Mouse (Mus musculus) left cerebral cortex, adult 2 months (tissue): ENCODE data around the gene Farsa. TPM values are rescaled to one million over a fixed set of nuclear protein-coding genes. Genes with fewer than 3 reads are reported as not detected.
A peak's percentile ranks its signal among the peaks of the same experiment; 100 is the strongest.
"Not testable (repeated sequence)": the region's sequence is repeated elsewhere in the genome, so short reads cannot be mapped to it uniquely, and the experiment has no call there.

ENCODE experiments used
- DNase-seq, 2 experiments: peaks; one replicate each; pipeline ENCODE4 v3.0.0; 2021 to 2022; ENCODE audit warnings: low spot score in 2 of 2, mixed read lengths in 1 of 2; ENCODE audit errors: extremely low spot score in 1 of 2
- H3K27ac ChIP-seq: fragments of 200-600 bp; 2 replicates; pipeline ENCODE4 v1.8.1; 2022
- H3K4me3 ChIP-seq: fragments of 200-600 bp; 2 replicates; pipeline ENCODE4 v1.8.1; 2022
- CTCF ChIP-seq: fragments of 200-600 bp; IDR thresholded peaks from 2 replicates; pipeline ENCODE4 v1.8.1; 2022; ENCODE audit warnings: antibody characterized with exemption, mild to moderate bottlenecking, moderate library complexity
- intact Hi-C: fragments of 180-260 bp; cut with DNase I; formaldehyde crosslinking; loops from one replicate; pipeline ENCODE4 v1.15.1; 2025
- total RNA-seq, 2 experiments: library from RNA; stranded (reverse); gene quantifications; 2 replicates each; pipeline ENCODE4 v1.2.3; 2021

The Farsa gene
- total RNA-seq, 2 experiments from 2014 or later, result 49.8 to 50.1 TPM

DNA sequence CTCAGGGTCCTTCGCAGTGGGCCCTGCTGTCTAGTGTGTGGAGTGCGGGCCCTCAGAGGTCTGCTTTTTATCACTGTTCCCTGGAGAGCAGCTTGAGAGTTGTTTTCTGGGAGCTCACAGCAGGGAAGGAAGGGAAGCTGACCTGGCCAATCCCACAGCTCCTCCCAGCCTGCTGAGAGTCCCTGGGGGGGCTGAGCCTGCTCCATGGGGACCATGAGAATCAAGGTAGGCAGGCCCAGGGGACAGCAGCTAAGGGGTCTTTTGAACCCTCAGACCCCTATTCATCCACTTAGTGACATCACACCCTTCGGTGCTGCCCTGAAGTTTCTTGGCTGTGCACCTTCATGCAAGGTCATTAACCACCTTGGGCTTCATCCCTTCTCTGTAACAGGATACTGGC lies 34.1 kb upstream of the Farsa start, which contains the start of gene Dand5:
Gene Dand5 (minus strand): TSS at position 101 of the 400 bp plus-strand sequence.
- TF ChIP-seq CTCF, result no peak
- DNase-seq, result no peak
- Histone ChIP-seq H3K4me3 (peak within 1 kb of the TSS; percentile 31; the same call in 1 of the 2 replicates), H3K27ac (no peak within 1 kb of the TSS)
- intact Hi-C loops, result no loop called here

DNA sequence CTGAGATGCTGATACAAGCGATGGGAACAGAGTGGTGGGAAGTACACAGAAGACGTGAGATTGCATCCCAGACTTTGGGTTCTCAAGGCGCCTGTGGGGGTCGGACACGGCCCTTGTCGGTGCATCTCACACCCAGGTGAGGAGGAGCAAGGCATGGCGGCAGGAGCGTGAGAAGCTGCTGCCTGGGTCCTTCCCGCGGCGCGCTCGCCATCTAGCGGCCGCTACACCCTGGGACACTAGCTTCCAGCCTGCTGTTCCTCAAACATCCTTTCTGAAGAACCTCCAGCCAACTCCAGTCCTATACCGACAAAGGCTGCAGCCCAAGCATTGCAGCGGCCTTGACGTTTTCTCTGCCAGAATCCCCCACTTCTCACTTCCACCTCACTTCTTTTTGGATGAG lies 33.1 kb upstream of the Farsa start:
- no peak overlapping the region for H3K27ac ChIP-seq
- peak; percentile 75 for TF ChIP-seq CTCF
- intact Hi-C loops, result no loop called here
- DNase-seq, result peak; percentile 62 to 63
- peak overlapping the region; percentile 31; the same call in 1 of the 2 replicates for H3K4me3 ChIP-seq

DNA sequence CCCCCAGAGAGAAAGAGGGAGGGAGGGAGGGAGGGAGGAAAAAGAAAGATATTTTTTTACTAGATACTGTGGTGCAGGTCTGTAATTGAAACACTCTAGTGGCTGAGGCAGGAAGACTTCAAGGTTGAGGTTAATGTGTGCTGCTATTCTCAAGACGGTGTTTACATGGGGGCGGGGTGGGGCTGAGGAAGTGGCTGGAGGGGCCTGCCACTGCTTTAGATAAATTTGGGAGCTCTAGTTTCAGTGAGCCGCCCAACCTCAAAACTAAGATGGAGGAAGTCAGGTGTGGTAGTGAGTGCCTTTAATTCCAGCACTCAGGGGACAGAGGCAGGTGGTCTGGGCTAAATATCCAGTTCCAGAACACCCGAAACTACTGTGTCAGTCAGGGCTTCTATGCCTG lies 31.2 kb upstream of the Farsa start:
- no peak for DNase-seq

DNA sequence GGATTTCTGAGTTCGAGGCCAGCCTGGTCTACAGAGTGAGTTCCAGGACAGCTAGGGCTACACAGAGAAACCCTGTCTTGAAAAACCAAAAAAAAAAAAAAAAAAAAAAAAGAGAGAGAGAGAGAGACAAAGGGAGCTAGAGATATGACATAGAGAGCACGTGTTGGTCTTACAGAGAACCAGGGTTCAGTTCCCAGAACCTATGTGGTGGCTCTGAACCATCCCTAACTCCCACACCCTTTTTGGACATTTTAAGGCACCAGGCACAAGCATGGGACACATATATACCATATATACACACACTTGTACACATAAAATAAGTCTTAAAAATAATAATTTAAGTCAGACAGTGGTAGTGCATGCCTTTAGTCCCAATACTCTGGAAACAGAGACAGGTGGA lies 30.3 kb upstream of the Farsa start:
- intact Hi-C loops, H3K27ac ChIP-seq, DNase-seq, H3K4me3 ChIP-seq: not testable (repeated sequence)

More for the DNA sequence above, 31.2 kb upstream of the Farsa start:
- Histone ChIP-seq H3K27ac (no peak overlapping the region), H3K4me3 (no peak overlapping the region)
- TF ChIP-seq CTCF, result no peak
- intact Hi-C loops, result no loop called here

DNA sequence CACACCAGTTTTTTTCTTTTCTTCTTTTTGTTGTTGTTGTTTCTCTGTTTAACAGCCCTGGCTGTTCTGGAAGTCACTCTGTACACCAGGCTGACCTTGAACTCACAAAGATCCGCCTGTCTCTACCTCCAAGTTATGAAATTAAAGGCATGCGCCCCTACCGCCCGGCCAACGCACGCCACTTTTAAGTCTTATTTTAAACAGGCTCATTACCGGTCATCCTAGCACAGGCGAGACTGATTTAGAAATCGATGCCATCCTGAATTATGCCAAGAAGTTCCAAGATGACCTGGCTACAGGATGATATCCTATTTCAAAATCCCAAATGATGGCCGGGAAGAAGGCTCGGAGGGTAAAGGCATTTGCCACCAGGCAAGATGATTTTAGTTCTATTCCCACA lies 25.3 kb upstream of the Farsa start, which contains the start of gene Gadd45gip1:
Gene Gadd45gip1 (plus strand): TSS at position 33 of the 400 bp plus-strand sequence.
- intact Hi-C loops, result no loop called here
- DNase-seq, result no peak
- H3K4me3 ChIP-seq, result peak within 1 kb of the TSS; percentile 96
- TF ChIP-seq CTCF, result peak; percentile 9
- peak within 1 kb of the TSS; percentile 94 for H3K27ac ChIP-seq

DNA sequence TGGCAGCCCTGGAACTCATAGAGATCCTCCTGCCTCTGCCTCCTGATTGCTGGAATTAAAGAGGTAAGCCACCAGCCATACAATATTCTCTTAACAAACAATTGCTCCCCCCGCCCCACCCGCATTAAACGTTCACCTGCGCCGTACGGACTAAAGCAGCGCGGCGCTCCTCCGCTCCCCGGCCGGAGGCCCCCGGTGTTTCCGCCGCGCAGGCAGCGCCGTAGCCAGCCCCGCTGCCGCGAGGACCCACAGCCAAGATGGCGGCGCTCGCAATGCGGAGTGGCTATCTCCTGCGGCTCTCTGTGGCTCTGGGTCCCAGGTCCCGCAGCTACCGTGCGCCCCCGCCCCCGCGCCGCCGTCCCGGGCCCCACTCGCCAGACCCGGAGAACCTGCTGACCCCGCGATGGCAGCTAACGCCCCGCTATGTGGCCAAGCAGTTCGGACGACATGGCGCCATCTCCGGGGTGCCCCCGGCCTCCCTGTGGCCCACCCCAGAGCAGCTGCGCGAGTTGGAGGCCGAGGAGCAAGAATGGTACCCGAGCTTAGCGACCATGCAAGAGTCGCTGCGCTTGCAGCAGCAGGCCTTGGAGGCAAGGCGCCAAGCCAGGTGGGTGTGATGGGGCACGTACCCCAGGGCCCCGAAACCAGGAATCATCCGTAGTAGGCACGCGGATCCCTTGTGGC lies 24.6 kb upstream of the Farsa start:
- H3K27ac ChIP-seq, result peak overlapping the region; percentile 94
- no peak for TF ChIP-seq CTCF
- intact Hi-C loops, result no loop called here
- peak; percentile 78 to 82 for DNase-seq
- peak overlapping the region; percentile 96 for H3K4me3 ChIP-seq

DNA sequence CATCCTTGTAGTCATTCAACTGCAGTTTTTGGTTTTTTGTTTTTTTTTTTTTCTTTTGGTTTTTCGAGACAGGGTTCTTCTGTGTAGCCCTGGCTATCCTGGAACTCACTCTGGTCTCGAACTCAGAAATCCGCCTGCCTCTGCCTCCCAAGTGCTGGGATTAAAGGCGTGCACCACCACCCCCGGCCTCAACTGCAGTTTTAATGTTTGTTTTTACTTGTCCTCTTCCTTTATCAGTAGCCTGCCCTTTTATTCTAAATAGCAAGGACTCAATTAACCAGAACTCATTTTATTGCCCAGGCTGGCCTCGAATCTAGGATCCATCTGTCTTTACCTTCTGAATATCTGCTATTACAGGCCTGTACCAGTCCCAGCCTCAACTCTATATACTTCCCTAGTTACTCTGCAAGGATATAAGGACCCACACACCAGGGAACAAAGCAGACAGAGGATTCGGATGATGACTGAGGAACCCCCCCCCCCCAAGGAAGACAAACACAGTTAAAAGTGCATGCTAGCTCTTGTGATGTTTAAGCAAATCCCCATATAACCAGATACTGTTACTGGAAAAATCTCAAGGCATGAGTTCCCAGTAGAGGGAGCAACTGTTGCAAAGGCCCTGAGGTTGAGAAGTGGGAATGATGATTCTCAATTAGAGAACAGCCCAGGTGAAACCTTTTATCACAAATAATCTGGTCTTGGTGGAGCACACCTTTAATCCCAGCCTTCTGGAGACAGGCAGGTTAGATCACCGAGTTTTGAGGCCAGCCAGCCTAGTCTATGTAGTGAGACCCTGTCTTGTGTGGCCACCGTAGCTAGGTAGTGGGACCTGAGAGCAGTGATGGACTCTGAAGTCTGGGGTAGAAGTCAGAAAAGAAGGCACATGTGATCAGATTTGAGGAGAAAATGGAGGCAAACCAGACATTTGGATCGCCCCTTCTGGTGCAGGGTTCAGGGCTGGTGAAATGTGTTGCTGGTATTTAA lies 23.7 kb upstream of the Farsa start:
- peak overlapping the region; percentile 96 for H3K4me3 ChIP-seq
- no peak; the same call in none of the 2 replicates for TF ChIP-seq CTCF
- intact Hi-C loops, result no loop called here
- no peak for DNase-seq
- peak overlapping the region; percentile 94 for H3K27ac ChIP-seq

DNA sequence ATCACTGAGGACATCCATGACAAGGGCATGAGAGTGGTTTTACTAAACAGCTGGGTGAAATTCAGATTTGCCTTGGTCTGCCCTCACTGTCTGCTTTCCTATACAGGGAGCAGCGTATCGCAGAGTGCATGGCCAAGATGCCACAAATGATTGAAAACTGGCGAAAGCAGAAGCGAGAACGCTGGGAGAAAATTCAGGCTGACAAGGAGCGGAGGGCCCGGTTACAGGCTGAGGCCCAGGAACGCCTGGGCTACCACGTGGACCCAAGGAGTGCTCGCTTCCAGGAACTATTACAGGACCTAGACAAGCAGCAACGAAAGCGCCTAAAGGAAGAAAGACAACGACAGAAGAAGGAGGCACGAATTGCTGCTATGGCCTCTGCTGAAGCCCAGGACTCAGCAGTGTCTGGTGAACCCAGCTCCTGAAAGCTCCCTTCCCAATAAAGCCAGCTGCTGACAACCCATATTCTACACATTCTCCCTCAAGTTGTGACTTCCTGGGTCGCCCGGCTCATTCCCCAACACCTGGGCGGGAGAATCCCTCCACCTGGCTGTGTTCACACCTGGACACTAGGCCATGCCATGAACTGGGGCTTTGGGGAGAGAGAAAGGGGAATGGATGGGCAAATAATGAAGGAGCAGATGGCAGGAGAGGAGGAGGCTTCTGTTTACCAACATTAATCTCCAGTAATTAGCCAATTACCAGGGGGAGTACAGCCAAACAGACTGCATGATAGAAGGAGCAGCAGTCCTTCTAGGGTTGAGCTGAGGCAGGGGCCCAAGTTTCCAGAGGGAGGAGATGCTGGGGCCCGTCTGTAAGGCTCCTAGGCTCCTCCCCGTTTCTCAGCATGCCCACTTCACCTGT lies 22.6 kb upstream of the Farsa start:
- Histone ChIP-seq H3K27ac (peak overlapping the region; percentile 59), H3K4me3 (no peak overlapping the region)
- DNase-seq, result no peak
- intact Hi-C loops, result no loop called here
- TF ChIP-seq CTCF, result no peak

DNA sequence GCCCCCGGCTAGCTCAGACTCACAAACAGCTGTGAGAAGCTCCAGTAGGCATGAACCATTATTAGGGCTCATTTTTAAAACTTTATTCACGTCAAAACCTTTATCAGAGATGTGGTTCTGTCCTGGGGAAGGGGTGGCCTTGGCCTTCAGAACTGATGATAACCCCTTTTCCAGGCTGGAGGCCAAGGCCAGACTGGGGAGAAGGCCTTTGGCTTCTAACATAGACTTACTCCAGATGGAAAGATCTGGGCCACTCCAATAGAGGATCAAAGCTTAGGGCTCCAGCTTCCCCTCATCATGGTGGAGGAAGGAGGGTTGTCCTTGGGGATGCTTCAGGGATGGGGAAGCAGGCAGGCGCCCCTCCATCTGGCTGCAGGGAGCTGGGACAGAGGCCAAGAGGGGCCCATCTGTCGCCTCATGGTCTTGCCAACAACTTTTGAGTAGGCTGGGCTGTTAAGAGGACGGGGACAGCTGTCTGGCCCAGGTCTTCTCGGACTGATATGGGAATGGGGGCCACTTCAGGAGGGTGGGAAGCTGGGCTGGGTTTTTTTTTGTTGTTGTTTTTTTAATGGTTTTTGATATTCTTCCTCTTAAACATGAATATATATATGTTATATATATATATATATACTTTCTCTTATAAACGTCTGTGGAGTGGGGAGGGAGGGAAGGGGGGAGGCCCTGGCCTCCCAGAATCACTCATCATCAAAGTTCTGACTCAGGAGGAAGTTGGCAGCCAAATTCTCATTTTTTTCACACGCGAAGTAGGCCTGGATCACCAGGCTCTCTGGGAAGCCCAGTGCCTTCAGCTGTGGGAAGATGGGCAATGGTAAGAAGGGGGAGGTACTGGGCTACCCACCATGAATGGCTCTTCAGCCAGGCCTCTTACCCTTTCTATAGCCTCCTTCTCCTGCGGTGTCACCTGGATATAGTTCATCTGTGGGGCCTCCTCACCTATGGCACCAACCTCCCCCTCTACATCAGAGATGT lies 21.6 kb upstream of the Farsa start:
- intact Hi-C loops, result no loop called here
- TF ChIP-seq CTCF, result no peak
- H3K27ac ChIP-seq, result peak overlapping the region; percentile 59
- no peak overlapping the region for H3K4me3 ChIP-seq
- peak in 1 of 2 experiments; percentile 80 for DNase-seq

DNA sequence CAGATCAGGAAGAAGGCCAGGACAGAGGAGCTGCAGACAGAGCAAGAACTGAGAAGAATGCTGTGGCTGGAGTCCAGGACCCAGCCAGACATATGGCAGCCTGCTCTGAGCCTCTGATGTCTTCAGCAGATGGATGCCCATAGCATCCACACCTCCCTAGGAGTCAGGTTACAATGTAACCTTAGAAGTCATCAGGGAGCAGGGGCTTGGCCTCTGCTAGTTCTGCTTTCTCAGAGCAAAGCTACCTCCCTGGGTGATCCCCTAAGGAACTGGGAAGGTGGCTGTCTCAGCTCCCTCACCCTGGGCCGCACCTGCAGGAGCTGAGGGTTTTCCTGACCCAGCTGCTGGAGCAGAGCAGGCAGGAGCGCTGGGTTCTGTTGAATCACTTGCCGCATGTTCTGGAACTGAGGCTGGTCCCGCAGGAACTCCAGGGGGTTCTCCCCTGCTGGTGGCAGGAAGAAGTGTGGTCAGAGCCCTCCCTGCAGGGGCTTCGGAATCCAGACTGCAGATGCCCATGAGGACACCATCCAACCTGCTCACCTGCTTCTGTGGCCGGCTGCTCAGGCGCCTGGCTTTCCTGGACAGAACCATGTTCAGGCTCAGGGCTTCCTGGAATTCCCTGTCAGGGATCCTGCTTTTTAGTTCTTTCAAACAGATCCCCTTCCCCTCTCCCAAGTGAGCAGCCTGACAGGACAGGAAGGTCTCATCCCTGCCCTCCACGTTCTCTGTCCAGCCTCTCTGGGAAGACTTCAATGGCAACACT lies 19.5 kb upstream of the Farsa start:
- Histone ChIP-seq H3K27ac (no peak overlapping the region), H3K4me3 (no peak overlapping the region)
- DNase-seq, result no peak
- peak; percentile 1 for TF ChIP-seq CTCF
- intact Hi-C loops, result no loop called here
